Mouse (Mus musculus) limb, embryonic 14.5 days (tissue): ENCODE results near the gene Nf1. TPM values are rescaled to one million over a fixed set of nuclear protein-coding genes. Genes with fewer than 3 reads are reported as not detected.

Source experiments
- ATAC-seq: fragments of 200-750 bp; cut with Nextera tagmentation; 2 replicates; pipeline ENCODE4 v1.8.0; 2017; ENCODE audit warnings: low read depth, moderate number of reproducible peaks, moderate TSS enrichment; ENCODE audit not compliant: low FRiP score
- DNase-seq: peaks from one replicate; pipeline ENCODE4 v3.0.0-alpha.2; 2015; ENCODE audit warnings: low spot score
- H3K27ac ChIP-seq: fragments of 300-500 bp; sonication (generic); replicated peaks from 2 replicates; pipeline ENCODE4 v1.5.1; 2014; ENCODE audit warnings: low read depth, mild to moderate bottlenecking, low read length, moderate library complexity, mixed read lengths
- H3K27me3 ChIP-seq: fragments of 300-500 bp; sonication (generic); 2 replicates; pipeline ENCODE4 v1.6.1; 2014; ENCODE audit warnings: low read length, mixed read lengths; ENCODE audit not compliant: control insufficient read depth, insufficient read depth
- H3K36me3 ChIP-seq: fragments of 300-500 bp; sonication (generic); 2 replicates; pipeline ENCODE4 v1.6.1; 2014; ENCODE audit warnings: mild to moderate bottlenecking, low read length, moderate library complexity, mixed read lengths; ENCODE audit not compliant: control insufficient read depth, insufficient read depth
- H3K4me1 ChIP-seq: fragments of 300-500 bp; sonication (generic); 2 replicates; pipeline ENCODE4 v1.6.1; 2014; ENCODE audit warnings: antibody characterized with exemption, low read length, mixed read lengths; ENCODE audit not compliant: control insufficient read depth, insufficient read depth
- H3K4me2 ChIP-seq: fragments of 300-500 bp; sonication (generic); replicated peaks from 2 replicates; pipeline ENCODE4 v1.6.1; 2014; ENCODE audit warnings: low read depth, mild to moderate bottlenecking, low read length, moderate library complexity; ENCODE audit not compliant: severe bottlenecking
- H3K4me3 ChIP-seq: fragments of 300-500 bp; sonication (generic); replicated peaks from 2 replicates; pipeline ENCODE4 v1.5.1; 2014; ENCODE audit warnings: low read length
- H3K9ac ChIP-seq: fragments of 300-500 bp; sonication (generic); 2 replicates; pipeline ENCODE4 v1.6.1; 2014; ENCODE audit warnings: mild to moderate bottlenecking, low read depth, low read length, moderate library complexity; ENCODE audit not compliant: severe bottlenecking
- H3K9me3 ChIP-seq: fragments of 300-500 bp; sonication (generic); 2 replicates; pipeline ENCODE4 v1.6.1; 2016; ENCODE audit warnings: low read length; ENCODE audit not compliant: control insufficient read depth
- POLR2A ChIP-seq: fragments of 200-500 bp; IDR thresholded peaks from 2 replicates; pipeline ENCODE4 v1.8.0; 2012; ENCODE audit warnings: inconsistent platforms, mild to moderate bottlenecking, moderate library complexity, borderline replicate concordance; ENCODE audit not compliant: insufficient read depth, insufficient read length; ENCODE audit errors: extremely low read depth
- WGBS: fragments of 180-500 bp; shearing (Covaris S2); extraction: QIAGEN DNeasy Blood & Tissue Kit; methylation state at CpG from one replicate; pipeline ENCODE4 v1.1.7; 2014; 5-methylcytosine and 5-hydroxymethylcytosine counted together
- polyA plus RNA-seq, 2 experiments: library from polyadenylated mRNA; depleted of rRNA in 1 of 2; stranded (reverse) in 1 of 2; unstranded in 1 of 2; fragments of >200 nt; fragmentation: Nextera tagmentation in 1 of 2; extraction: Ambion mirVana in 1 of 2; gene quantifications; 2 replicates each; pipeline versions ENCODE4 v1.2.1 to v1.2.3; 2012 to 2014

The Nf1 gene
- polyA plus RNA-seq, 2 experiments: 10.8 to 21.7 TPM

- Histone ChIP-seq H3K27ac (no peak overlapping the region), H3K9ac (no peak overlapping the region), H3K36me3 (no peaks in the 10 kb centered on the region), H3K4me3 (no peak overlapping the region), H3K4me2 (no peak overlapping the region), H3K9me3 (no peaks in the 10 kb centered on the region), H3K4me1 (peaks cover 12% of the 10 kb centered on the region), H3K27me3 (no peaks in the 10 kb centered on the region)
- no peak for TF ChIP-seq POLR2A
- ATAC-seq: no peak
- peak; percentile 20 for DNase-seq
- 74% methylated on average over 8 of the region's 8 CpGs for WGBS
These were observed 22.6 kb upstream of the Nf1 start for GRCm38 (mm10) chr11:79316807-79317345.

GRCm38 (mm10) chr11:79319807-79320206 is 19.7 kb upstream of the Nf1 start:
- Histone ChIP-seq H3K36me3 (no peaks in the 10 kb centered on the region), H3K4me2 (no peak overlapping the region), H3K9ac (no peak overlapping the region), H3K27ac (no peak overlapping the region), H3K4me1 (peaks cover 12% of the 10 kb centered on the region), H3K27me3 (no peaks in the 10 kb centered on the region), H3K4me3 (no peak overlapping the region), H3K9me3 (no peaks in the 10 kb centered on the region)
- ATAC-seq: no peak
- WGBS: 82% methylated on average over 7 of the region's 7 CpGs
- no peak for TF ChIP-seq POLR2A
- no peak for DNase-seq

DNA sequence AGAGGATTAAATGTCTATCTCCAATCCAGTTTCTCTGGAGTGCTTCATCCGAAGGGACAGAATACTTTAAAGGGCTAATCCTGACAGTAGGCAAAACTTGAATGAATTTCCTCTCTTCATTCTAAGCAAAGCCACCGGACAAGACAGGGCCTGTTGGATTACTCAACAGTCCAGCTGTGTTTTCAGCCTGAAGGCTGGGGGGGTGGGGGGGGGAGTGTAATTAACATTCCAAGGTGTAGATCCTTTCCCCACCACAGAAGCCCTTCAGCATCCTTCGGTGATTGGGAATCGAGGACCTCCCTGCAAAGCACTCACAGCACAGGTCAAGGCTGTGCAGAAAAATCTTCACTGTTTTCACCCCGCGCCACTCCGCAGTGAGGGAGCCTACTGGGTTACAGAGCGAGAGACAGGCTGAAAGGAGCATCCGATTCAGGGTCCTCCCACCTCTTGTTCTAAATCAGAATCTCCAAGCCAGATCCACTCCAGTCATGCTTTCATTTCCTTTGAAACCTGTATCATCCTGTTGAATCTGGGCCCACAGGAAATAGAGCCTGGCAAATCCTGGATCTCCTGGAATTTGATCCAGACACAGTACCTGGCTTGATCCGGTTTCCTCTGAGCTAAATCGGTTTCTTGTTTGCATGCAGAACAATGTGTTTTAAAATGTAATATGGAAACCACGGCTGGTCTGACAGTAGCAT is 15.4 kb upstream of the Nf1 start:
- whole genome bisulfite sequencing: 45% methylated on average over 12 of the region's 12 CpGs
- Histone ChIP-seq H3K4me1 (no peaks in the 10 kb centered on the region), H3K9me3 (no peaks in the 10 kb centered on the region), H3K4me2 (no peak overlapping the region), H3K36me3 (no peaks in the 10 kb centered on the region), H3K27me3 (no peaks in the 10 kb centered on the region), H3K9ac (no peak overlapping the region), H3K4me3 (no peak overlapping the region), H3K27ac (no peak overlapping the region)
- DNase-seq (peak; percentile 27), ATAC-seq (no peak)
- no peak for TF ChIP-seq POLR2A

GRCm38 (mm10) chr11:79325663-79326062 is 13.8 kb upstream of the Nf1 start:
- no peak for TF ChIP-seq POLR2A
- H3K9me3 ChIP-seq: no peaks in the 10 kb centered on the region
- no peaks in the 10 kb centered on the region for H3K27me3 ChIP-seq
- 89% methylated on average over 8 of the region's 8 CpGs for WGBS
- ATAC-seq (no peak), DNase-seq (no peak)
- H3K36me3 ChIP-seq: no peaks in the 10 kb centered on the region
- H3K4me1 ChIP-seq: no peaks in the 10 kb centered on the region
- H3K4me3 ChIP-seq: no peak overlapping the region
- H3K4me2 ChIP-seq: no peak overlapping the region
- no peak overlapping the region for H3K27ac ChIP-seq
- no peak overlapping the region for H3K9ac ChIP-seq

- Histone ChIP-seq H3K9ac (no peak overlapping the region), H3K9me3 (no peaks in the 10 kb centered on the region), H3K4me2 (no peak overlapping the region), H3K4me3 (no peak overlapping the region), H3K27ac (no peak overlapping the region), H3K4me1 (no peaks in the 10 kb centered on the region), H3K27me3 (no peaks in the 10 kb centered on the region), H3K36me3 (no peaks in the 10 kb centered on the region)
- 27% methylated on average over 4 of the region's 4 CpGs for WGBS
- TF ChIP-seq POLR2A: no peak
- no peak for DNase-seq
- ATAC-seq: no peak
These were observed 12.4 kb upstream of the Nf1 start for GRCm38 (mm10) chr11:79327106-79327505.
